Mouse (Mus musculus) cerebellum, adult 2 months (tissue): Measurements from ENCODE around the gene Tmed11. TPM values are rescaled to one million over a fixed set of nuclear protein-coding genes. Genes with fewer than 3 reads are reported as not detected.
"Not testable (repeated sequence)": the region's sequence is repeated elsewhere in the genome, so short reads cannot be mapped to it uniquely, and the experiment has no call there.

ENCODE experiments used
- DNase-seq, 2 experiments: peaks; one replicate each; pipeline ENCODE4 v3.0.0; 2021
- H3K27ac ChIP-seq: fragments of 200-500 bp; 2 replicates; pipeline ENCODE4 v1.5.1; 2012; ENCODE audit warnings: low read length, control low read depth, inconsistent platforms; ENCODE audit not compliant: insufficient read depth
- H3K27me3 ChIP-seq: fragments of 200-500 bp; 2 replicates; pipeline ENCODE4 v1.6.1; 2012; ENCODE audit warnings: inconsistent platforms, mild to moderate bottlenecking, low read length, moderate library complexity; ENCODE audit not compliant: control insufficient read depth, insufficient read depth
- H3K4me1 ChIP-seq: fragments of 200-500 bp; 2 replicates; pipeline ENCODE4 v1.6.1; 2011; ENCODE audit warnings: low read length; ENCODE audit not compliant: control insufficient read depth, insufficient read depth
- H3K4me3 ChIP-seq: fragments of 200-500 bp; replicated peaks from 2 replicates; pipeline ENCODE3; 2011; ENCODE audit warnings: mild to moderate bottlenecking, low read depth, low read length, control low read depth; ENCODE audit not compliant: insufficient read depth
- CTCF ChIP-seq: fragments of 200-500 bp; IDR thresholded peaks from 2 replicates; pipeline ENCODE4 v1.5.1; 2011; ENCODE audit warnings: low read depth, mild to moderate bottlenecking, control low read depth, low read length, moderate library complexity, borderline replicate concordance; ENCODE audit not compliant: insufficient read depth
- POLR2A ChIP-seq: fragments of 200-500 bp; IDR thresholded peaks from 2 replicates; pipeline ENCODE4 v1.6.1; 2011; ENCODE audit warnings: low read length, control low read depth, borderline replicate concordance; ENCODE audit not compliant: insufficient read depth
- WGBS: fragments of 180-500 bp; shearing (Covaris S2); methylation state at CpG from one replicate; pipeline ENCODE4 v1.1.7; 2018; 5-methylcytosine and 5-hydroxymethylcytosine counted together
- polyA plus RNA-seq: library from polyadenylated mRNA; depleted of rRNA; stranded (reverse); fragments of >200 nt; gene quantifications from 2 replicates; pipeline ENCODE4 v1.2.3, GENCODE M21; 2012; rRNA removed

Tmed11 gene
- polyA plus RNA-seq, result not detected in 2 replicates

DNA sequence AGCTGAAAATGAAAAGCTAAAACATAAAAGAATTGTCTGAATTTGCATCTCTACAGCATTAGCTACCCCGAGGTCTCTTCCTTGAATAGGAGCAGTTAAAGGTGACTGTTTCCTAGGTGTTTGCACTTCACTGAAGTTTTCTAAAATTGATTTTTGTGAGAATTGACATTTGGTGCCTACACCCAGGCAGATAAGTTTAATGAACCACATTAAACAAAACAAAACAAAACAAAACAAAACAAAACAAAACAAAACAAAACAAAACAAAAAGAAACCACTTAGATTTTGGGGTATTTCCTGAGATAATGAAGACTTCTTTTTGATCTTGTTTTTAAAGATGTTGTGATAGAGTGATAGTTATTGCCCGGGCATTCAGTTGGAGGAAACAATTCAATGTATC, at the start of gene Tmed11:
TSS of gene Tmed11 (minus strand) at position 101 of the 400 bp plus-strand sequence.
- not testable (repeated sequence) for DNase-seq, H3K27ac ChIP-seq, H3K4me3 ChIP-seq, H3K27me3 ChIP-seq, H3K4me1 ChIP-seq
- WGBS, result 69% methylated on average over 2 of the region's 2 CpGs

DNA sequence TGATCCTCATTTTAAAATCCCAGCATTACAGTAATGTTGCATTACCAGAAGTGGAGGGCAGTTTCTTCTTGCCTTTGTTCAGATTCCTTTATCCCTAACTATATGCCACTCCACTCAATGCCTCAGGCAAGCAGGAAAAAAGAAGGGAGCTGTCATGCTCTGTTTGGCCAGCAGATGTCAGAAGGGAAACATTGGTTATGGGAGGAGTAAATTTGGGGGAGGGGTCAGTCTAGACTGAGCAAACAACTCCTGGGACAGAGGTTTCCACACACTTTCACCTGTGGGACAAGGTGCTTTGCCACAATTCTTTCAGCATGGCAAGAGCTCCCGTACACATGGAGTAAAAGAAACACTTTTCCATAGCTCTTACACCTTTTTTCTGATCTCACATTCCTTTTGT, 41.0 kb upstream of the Tmed11 start:
- no peak overlapping the region for H3K27ac ChIP-seq
- no peak overlapping the region for H3K4me3 ChIP-seq
- no peak for DNase-seq
- no peaks in the 10 kb centered on the region for H3K4me1 ChIP-seq
- TF ChIP-seq CTCF, result no peak
- no peak for TF ChIP-seq POLR2A
- no peaks in the 10 kb centered on the region; the same call in 1 of the 2 replicates for H3K27me3 ChIP-seq
- WGBS, result 71% methylated on average over 1 of the region's 1 CpGs

DNA sequence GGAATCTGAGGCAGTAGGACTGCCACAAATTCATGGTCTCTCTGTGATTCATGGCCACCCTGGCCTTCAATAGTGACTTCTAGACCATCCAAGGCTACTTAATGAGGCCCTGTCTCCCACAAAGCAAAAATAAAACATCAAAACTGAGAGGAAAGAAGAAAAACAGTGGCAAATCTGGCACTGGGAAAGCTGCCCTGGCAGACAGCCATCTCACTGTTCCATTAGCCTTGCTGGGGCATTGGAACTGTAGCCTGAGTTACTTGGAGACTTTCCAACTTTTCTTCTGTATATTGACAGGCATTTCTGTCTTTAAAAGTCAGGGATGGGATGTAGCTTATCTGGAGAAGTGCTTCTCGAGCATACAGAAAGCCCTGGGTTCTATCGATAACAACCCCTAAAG, 28.1 kb upstream of the Tmed11 start:
- TF ChIP-seq POLR2A (no peak), CTCF (no peak)
- Histone ChIP-seq H3K27ac (no peak overlapping the region), H3K4me1 (no peaks in the 10 kb centered on the region), H3K27me3 (no peaks in the 10 kb centered on the region), H3K4me3 (no peak overlapping the region)
- no peak for DNase-seq
- 37% methylated on average over 2 of the region's 2 CpGs for WGBS

DNA sequence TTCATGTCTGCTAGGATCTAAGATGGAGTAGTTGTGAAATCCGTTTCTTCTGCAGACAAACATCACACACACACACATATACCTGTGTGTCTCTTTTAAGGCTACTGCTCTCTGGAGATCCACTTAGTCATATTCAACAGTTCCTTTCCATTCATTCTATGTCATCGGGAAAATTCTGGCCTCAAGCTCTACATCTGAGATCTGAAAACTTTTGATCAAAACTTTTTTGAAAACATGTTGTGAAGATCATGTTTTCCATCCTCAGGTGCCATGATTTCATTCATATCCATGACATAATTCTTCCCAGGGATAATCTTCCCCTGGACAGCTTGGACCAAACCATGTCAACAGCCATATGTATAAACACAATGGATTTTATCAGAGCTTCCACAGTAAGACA, 13.6 kb upstream of the Tmed11 start, which contains the start of gene Vmn2r8:
TSS of gene Vmn2r8 (minus strand) at position 101 of the 400 bp plus-strand sequence.
- not testable (repeated sequence) for H3K4me1 ChIP-seq, H3K27ac ChIP-seq, H3K4me3 ChIP-seq, DNase-seq, H3K27me3 ChIP-seq
- 75% methylated on average over 2 of the region's 2 CpGs for WGBS

DNA sequence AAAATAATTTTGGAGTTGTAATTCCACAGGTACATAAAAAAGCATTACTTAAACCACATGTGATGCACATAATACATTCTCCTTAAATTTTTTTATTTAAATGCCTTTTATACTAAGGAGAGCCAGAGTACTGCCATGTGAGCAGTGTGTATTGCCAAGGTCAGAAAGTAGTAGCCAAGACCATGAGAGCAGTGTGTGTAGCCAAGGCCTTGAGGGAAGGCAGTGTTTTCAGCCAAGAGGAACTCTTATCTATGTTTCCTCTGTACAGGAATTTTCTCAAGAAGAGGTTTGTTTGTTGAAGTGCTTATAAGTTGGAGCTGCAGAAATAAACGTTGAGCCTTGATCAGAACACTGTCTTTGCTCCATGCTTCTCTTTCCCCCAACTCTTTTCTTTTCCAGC, 8.5 kb upstream of the Tmed11 start:
- H3K4me1 ChIP-seq, result no peaks in the 10 kb centered on the region
- H3K27ac ChIP-seq, result no peak overlapping the region
- TF ChIP-seq POLR2A (no peak), CTCF (no peak)
- H3K27me3 ChIP-seq, result no peaks in the 10 kb centered on the region
- 43% methylated on average over 1 of the region's 1 CpGs for WGBS
- no peak for DNase-seq
- H3K4me3 ChIP-seq, result no peak overlapping the region

DNA sequence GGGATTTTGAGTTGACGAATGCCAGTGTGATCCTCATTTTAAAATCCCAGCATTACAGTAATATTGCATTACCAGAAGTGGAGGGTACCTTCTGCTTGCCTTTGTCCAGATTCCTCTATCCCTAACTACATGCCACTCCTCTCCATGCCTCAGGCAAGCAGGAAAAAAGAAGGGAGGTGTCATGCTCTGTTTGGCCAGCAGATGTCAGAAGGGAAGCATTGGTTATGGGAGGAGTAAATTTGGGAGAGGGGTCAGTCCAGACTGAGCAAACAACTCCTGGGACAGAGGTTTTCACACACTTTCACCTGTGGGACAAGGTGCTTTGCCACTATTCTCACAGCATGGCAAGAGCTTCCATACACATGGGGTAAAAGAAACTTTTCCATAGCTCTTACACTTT, 4.8 kb downstream of the Tmed11 start:
- 42% methylated on average over 1 of the region's 1 CpGs for WGBS
- not testable (repeated sequence) for DNase-seq

DNA sequence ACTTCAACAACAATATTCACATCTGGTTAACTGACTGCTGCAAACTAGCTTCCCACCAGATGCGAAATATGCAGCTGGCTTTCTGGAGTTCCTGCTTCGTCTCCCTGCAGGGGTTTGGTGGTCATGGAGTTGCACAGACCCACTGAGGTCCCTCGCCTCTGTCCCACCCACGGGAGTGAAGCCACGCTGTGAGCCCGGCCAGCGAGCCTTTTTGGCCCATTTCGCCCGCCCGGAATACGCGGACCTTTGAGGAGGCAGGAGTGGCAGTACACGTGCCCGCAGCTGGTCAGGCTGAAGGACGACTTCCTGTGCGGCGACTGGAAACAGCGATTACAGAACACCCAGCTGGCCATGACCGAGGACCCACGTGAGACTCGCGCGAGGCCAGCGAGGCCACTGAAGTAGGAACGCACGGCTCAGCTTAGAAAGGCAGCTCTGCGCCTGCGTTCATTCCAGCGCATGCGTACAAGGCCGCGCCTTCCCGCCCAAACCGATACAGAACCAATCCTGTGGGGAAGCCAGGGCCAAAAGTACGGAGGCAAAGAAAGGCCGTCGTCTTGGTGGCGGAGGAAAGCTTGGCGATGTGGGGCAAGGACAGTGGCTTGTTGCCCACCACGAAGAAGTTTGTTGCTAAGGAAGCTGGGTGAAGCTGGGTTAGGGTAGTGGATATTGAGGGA, 20.4 kb downstream of the Tmed11 start, which contains the start of gene Rnf212:
TSS of gene Rnf212 (minus strand) at position 353 of the 677 bp plus-strand sequence.
- 79% methylated on average over 40 of the region's 40 CpGs for WGBS
- no peak for TF ChIP-seq POLR2A
- no peak for TF ChIP-seq CTCF

More for the DNA sequence above, 4.8 kb downstream of the Tmed11 start:
- not testable (repeated sequence) for H3K27me3 ChIP-seq, H3K4me3 ChIP-seq, H3K27ac ChIP-seq, H3K4me1 ChIP-seq

DNA sequence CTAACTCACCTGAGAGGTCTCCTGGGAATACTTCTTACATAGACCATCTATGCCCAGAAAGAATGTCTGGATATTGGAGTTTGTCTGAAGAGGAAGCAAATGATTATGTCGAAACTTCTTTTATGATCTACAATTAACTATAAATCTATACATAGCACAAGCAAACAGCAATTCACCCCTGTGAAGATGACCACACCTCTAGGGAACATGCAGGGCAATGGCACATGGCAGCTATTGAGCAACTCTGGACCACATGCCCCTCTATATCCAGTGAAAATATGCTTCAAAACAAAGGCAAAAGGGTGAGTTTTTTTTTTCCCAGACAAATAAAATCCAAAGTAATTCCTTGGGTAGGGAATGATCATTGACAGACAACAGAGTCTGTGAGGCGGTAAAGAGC, 35.2 kb downstream of the Tmed11 start:
- no peak overlapping the region for H3K27ac ChIP-seq
- no peaks in the 10 kb centered on the region for H3K27me3 ChIP-seq
- no peaks in the 10 kb centered on the region for H3K4me1 ChIP-seq
- WGBS, result 87% methylated on average over 2 of the region's 2 CpGs
- H3K4me3 ChIP-seq, result no peak overlapping the region
- no peak for TF ChIP-seq CTCF
- TF ChIP-seq POLR2A, result no peak
- no peak for DNase-seq

More for the DNA sequence above, 20.4 kb downstream of the Tmed11 start, which contains the start of gene Rnf212:
- Histone ChIP-seq H3K4me3 (no peak within 1 kb of the TSS), H3K4me1 (no peaks in the 10 kb centered on the region), H3K27me3 (no peaks in the 10 kb centered on the region), H3K27ac (no peak within 1 kb of the TSS)
- no peak for DNase-seq

DNA sequence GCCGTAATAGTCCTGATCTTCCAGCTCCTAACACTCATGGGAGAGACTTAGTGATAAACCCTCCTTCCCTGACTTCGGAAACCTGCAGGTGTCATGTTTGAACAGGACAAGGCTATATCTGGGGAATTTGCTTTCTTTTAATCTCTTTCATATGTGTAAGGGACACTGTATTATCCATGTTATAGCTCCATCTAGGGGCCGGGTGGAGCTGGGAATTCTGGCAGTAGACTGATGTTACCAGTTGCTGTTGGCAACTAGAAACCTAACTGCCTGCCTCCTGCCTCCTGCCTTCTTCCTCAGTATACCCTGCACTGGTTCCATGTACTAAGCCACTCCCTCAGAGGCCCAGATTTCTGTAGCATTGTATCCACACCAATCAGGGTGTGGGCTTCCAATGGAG, 36.8 kb downstream of the Tmed11 start:
- Histone ChIP-seq H3K4me3 (no peak overlapping the region), H3K4me1 (no peaks in the 10 kb centered on the region), H3K27me3 (no peaks in the 10 kb centered on the region), H3K27ac (no peak overlapping the region)
- peak; percentile 6 to 7 for DNase-seq
- 65% methylated on average over 3 of the region's 3 CpGs for WGBS
- TF ChIP-seq CTCF, result 0 out of 2 replicates have a peak, but pooled peaks have one; percentile 11
- TF ChIP-seq POLR2A, result no peak

DNA sequence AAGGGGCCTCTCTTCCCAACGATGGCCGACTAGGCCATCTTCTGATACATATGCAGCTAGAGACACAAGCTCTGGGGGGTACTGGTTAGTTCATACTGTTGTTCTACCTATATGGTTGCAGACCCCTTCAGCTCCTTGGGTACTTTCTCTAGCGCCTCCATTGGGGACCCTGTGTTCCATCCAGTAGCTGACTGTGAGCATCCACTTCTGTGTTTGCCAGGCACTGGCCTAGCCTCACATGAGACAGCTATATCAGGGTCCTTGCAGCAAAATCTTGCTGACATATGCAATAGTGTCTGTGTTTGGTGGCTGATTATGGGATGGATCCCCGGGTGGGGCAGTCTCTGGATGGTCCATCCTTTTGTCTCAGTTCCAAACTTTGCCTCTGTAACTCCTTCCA, 43.9 kb downstream of the Tmed11 start:
- H3K27ac ChIP-seq, H3K27me3 ChIP-seq, H3K4me3 ChIP-seq, DNase-seq, H3K4me1 ChIP-seq: not testable (repeated sequence)
- WGBS, result 86% methylated on average over 4 of the region's 4 CpGs
